Mouse (Mus musculus): ENCODE measurements around the gene Pcx. TPM values are rescaled to one million over a fixed set of nuclear protein-coding genes. Genes with fewer than 3 reads are reported as not detected.

Pcx gene
- polyA plus RNA-seq, 1 experiment from 2014 or later: 16.7 TPM

- Histone ChIP-seq H3K27me3 (ENCODE audit: control insufficient read depth, insufficient read depth, low read length) (no peaks in the 10 kb centered on the region), H3K27ac (ENCODE audit: low read depth, low read length) (no peak overlapping the region; the same call in 1 of the 2 replicates), H3K4me1 (ENCODE audit: control insufficient read depth, insufficient read depth, low read length) (peaks cover 20% of the 10 kb centered on the region), H3K9ac (ENCODE audit: low read depth, low read length) (peak overlapping the region; percentile 97), H3K36me3 (ENCODE audit: control insufficient read depth, insufficient read depth, low read length) (peaks cover 31% of the 10 kb centered on the region), H3K9me3 (ENCODE audit: control insufficient read depth, low read length) (no peaks in the 10 kb centered on the region), H3K4me3 (ENCODE audit: low read length) (peak overlapping the region; percentile 88), H3K4me2 (replicated peaks; ENCODE audit: low read depth, low read length) (peak overlapping the region; percentile 78)
- WGBS: 80% methylated on average over 33 of the region's 33 CpGs
- no peak for ATAC-seq (ENCODE audit: low FRiP score, low TSS enrichment)
Measured at GRCm38 (mm10) chr19:4613464-4614304, 103.4 kb downstream of the Pcx start.

GRCm38 (mm10) chr19:4614305-4615150 lies 104.3 kb downstream of the Pcx start:
- Histone ChIP-seq H3K4me1 (ENCODE audit: control insufficient read depth, insufficient read depth, low read length) (peaks cover 20% of the 10 kb centered on the region), H3K27me3 (ENCODE audit: control insufficient read depth, insufficient read depth, low read length) (no peaks in the 10 kb centered on the region), H3K4me3 (ENCODE audit: low read length) (peak overlapping the region; percentile 88), H3K9ac (ENCODE audit: low read depth, low read length) (peak overlapping the region; percentile 97), H3K4me2 (replicated peaks; ENCODE audit: low read depth, low read length) (peak overlapping the region; percentile 78), H3K27ac (ENCODE audit: low read depth, low read length) (peak overlapping the region; percentile 95), H3K9me3 (ENCODE audit: control insufficient read depth, low read length) (no peaks in the 10 kb centered on the region), H3K36me3 (ENCODE audit: control insufficient read depth, insufficient read depth, low read length) (peaks cover 31% of the 10 kb centered on the region)
- peak; percentile 13; the same call in 1 of the 2 replicates for ATAC-seq (ENCODE audit: low FRiP score, low TSS enrichment)
- WGBS: 17% methylated on average over 43 of the region's 49 CpGs

- Histone ChIP-seq H3K27me3 (ENCODE audit: control insufficient read depth, insufficient read depth, low read length) (no peaks in the 10 kb centered on the region), H3K4me3 (ENCODE audit: low read length) (peak within 1 kb of the TSS; percentile 88), H3K9me3 (ENCODE audit: control insufficient read depth, low read length) (no peaks in the 10 kb centered on the region), H3K36me3 (ENCODE audit: control insufficient read depth, insufficient read depth, low read length) (peaks cover 31% of the 10 kb centered on the region), H3K9ac (ENCODE audit: low read depth, low read length) (peak within 1 kb of the TSS; percentile 97), H3K27ac (ENCODE audit: low read depth, low read length) (peak within 1 kb of the TSS; percentile 95), H3K4me1 (ENCODE audit: control insufficient read depth, insufficient read depth, low read length) (peaks cover 20% of the 10 kb centered on the region), H3K4me2 (replicated peaks; ENCODE audit: low read depth, low read length) (peak within 1 kb of the TSS; percentile 78)
- WGBS: under 1% methylated on average over 83 of the region's 87 CpGs
- ATAC-seq (ENCODE audit: low FRiP score, low TSS enrichment): peak; percentile 95
Measured at GRCm38 (mm10) chr19:4615151-4616093, 105.2 kb downstream of the Pcx start, which contains the start of gene Lrfn4. Gene Lrfn4, minus strand, starts transcription at chr19:4615667.

GRCm38 (mm10) chr19:4616546-4616945 lies 106.3 kb downstream of the Pcx start:
- 27% methylated on average over 4 of the region's 4 CpGs for WGBS
- peak overlapping the region; percentile 88; the same call in 1 of the 2 replicates for H3K4me3 ChIP-seq (ENCODE audit: low read length)

GRCm38 (mm10) chr19:4618183-4618582 lies 107.9 kb downstream of the Pcx start:
- Histone ChIP-seq H3K4me2 (replicated peaks; ENCODE audit: low read depth, low read length) (no peak overlapping the region), H3K36me3 (ENCODE audit: control insufficient read depth, insufficient read depth, low read length) (peaks cover 33% of the 10 kb centered on the region), H3K9ac (ENCODE audit: low read depth, low read length) (no peak overlapping the region), H3K4me3 (ENCODE audit: low read length) (no peak overlapping the region), H3K9me3 (ENCODE audit: control insufficient read depth, low read length) (no peaks in the 10 kb centered on the region), H3K27ac (ENCODE audit: low read depth, low read length) (no peak overlapping the region), H3K27me3 (ENCODE audit: control insufficient read depth, insufficient read depth, low read length) (no peaks in the 10 kb centered on the region), H3K4me1 (ENCODE audit: control insufficient read depth, insufficient read depth, low read length) (peaks cover 18% of the 10 kb centered on the region)
- no peak for ATAC-seq (ENCODE audit: low FRiP score, low TSS enrichment)
- 41% methylated on average over 18 of the region's 18 CpGs for WGBS

More at GRCm38 (mm10) chr19:4616546-4616945, 106.3 kb downstream of the Pcx start:
- H3K27me3 ChIP-seq (ENCODE audit: control insufficient read depth, insufficient read depth, low read length): no peaks in the 10 kb centered on the region
- ATAC-seq (ENCODE audit: low FRiP score, low TSS enrichment): no peak
- peak overlapping the region; percentile 97; the same call in 1 of the 2 replicates for H3K9ac ChIP-seq (ENCODE audit: low read depth, low read length)
- H3K4me1 ChIP-seq (ENCODE audit: control insufficient read depth, insufficient read depth, low read length): peaks cover 20% of the 10 kb centered on the region
- H3K4me2 ChIP-seq (replicated peaks; ENCODE audit: low read depth, low read length): peak overlapping the region; percentile 78
- H3K9me3 ChIP-seq (ENCODE audit: control insufficient read depth, low read length): no peaks in the 10 kb centered on the region
- H3K36me3 ChIP-seq (ENCODE audit: control insufficient read depth, insufficient read depth, low read length): peaks cover 33% of the 10 kb centered on the region
- H3K27ac ChIP-seq (ENCODE audit: low read depth, low read length): no peak overlapping the region

GRCm38 (mm10) chr19:4619461-4619860 lies 109.2 kb downstream of the Pcx start:
- no peak for ATAC-seq (ENCODE audit: low FRiP score, low TSS enrichment)
- Histone ChIP-seq H3K27ac (ENCODE audit: low read depth, low read length) (no peak overlapping the region), H3K4me1 (ENCODE audit: control insufficient read depth, insufficient read depth, low read length) (peaks cover 8% of the 10 kb centered on the region), H3K9me3 (ENCODE audit: control insufficient read depth, low read length) (no peaks in the 10 kb centered on the region), H3K4me2 (replicated peaks; ENCODE audit: low read depth, low read length) (no peak overlapping the region), H3K36me3 (ENCODE audit: control insufficient read depth, insufficient read depth, low read length) (peaks cover 39% of the 10 kb centered on the region), H3K9ac (ENCODE audit: low read depth, low read length) (no peak overlapping the region), H3K4me3 (ENCODE audit: low read length) (no peak overlapping the region), H3K27me3 (ENCODE audit: control insufficient read depth, insufficient read depth, low read length) (no peaks in the 10 kb centered on the region)
- WGBS: 81% methylated on average over 10 of the region's 10 CpGs

- WGBS: 93% methylated on average over 7 of the region's 7 CpGs
- Histone ChIP-seq H3K4me2 (replicated peaks; ENCODE audit: low read depth, low read length) (no peak overlapping the region), H3K27me3 (ENCODE audit: control insufficient read depth, insufficient read depth, low read length) (no peaks in the 10 kb centered on the region), H3K4me1 (ENCODE audit: control insufficient read depth, insufficient read depth, low read length) (peaks cover 13% of the 10 kb centered on the region; the same call in 1 of the 2 replicates), H3K27ac (ENCODE audit: low read depth, low read length) (no peak overlapping the region), H3K4me3 (ENCODE audit: low read length) (no peak overlapping the region), H3K9me3 (ENCODE audit: control insufficient read depth, low read length) (no peaks in the 10 kb centered on the region), H3K36me3 (ENCODE audit: control insufficient read depth, insufficient read depth, low read length) (peaks cover 39% of the 10 kb centered on the region), H3K9ac (ENCODE audit: low read depth, low read length) (no peak overlapping the region)
- no peak for ATAC-seq (ENCODE audit: low FRiP score, low TSS enrichment)
Measured at GRCm38 (mm10) chr19:4620721-4621120, 110.4 kb downstream of the Pcx start.

- H3K9me3 ChIP-seq (ENCODE audit: control insufficient read depth, low read length): no peaks in the 10 kb centered on the region
- no peak overlapping the region for H3K4me3 ChIP-seq (ENCODE audit: low read length)
- WGBS: 84% methylated on average over 5 of the region's 5 CpGs
- no peak overlapping the region for H3K4me2 ChIP-seq (replicated peaks; ENCODE audit: low read depth, low read length)
- no peak overlapping the region for H3K9ac ChIP-seq (ENCODE audit: low read depth, low read length)
- H3K27me3 ChIP-seq (ENCODE audit: control insufficient read depth, insufficient read depth, low read length): no peaks in the 10 kb centered on the region
- H3K36me3 ChIP-seq (ENCODE audit: control insufficient read depth, insufficient read depth, low read length): peaks cover 39% of the 10 kb centered on the region
- peaks cover 17% of the 10 kb centered on the region for H3K4me1 ChIP-seq (ENCODE audit: control insufficient read depth, insufficient read depth, low read length)
- H3K27ac ChIP-seq (ENCODE audit: low read depth, low read length): no peak overlapping the region
- no peak for ATAC-seq (ENCODE audit: low FRiP score, low TSS enrichment)
Measured at GRCm38 (mm10) chr19:4622780-4623179, 112.5 kb downstream of the Pcx start.
